Mouse (Mus musculus) heart, adult 2 months (tissue): ENCODE results near the gene Abcf1.

ENCODE experiments used
- CTCF ChIP-seq: fragments of 200-600 bp; IDR thresholded peaks from 2 replicates; pipeline ENCODE4 v1.8.1; 2022; ENCODE audit warnings: antibody characterized with exemption, mild to moderate bottlenecking, moderate library complexity
- EP300 ChIP-seq: fragments of 200-500 bp; IDR thresholded peaks from 2 replicates; pipeline ENCODE4 v1.6.1; 2011; ENCODE audit warnings: low read depth, low read length, control low read depth; ENCODE audit not compliant: insufficient read depth
- POLR2A ChIP-seq: fragments of 200-500 bp; IDR thresholded peaks from 2 replicates; pipeline ENCODE4 v1.6.1; 2011; ENCODE audit warnings: mild to moderate bottlenecking, low read depth, low read length, control low read depth; ENCODE audit not compliant: insufficient read depth

DNA sequence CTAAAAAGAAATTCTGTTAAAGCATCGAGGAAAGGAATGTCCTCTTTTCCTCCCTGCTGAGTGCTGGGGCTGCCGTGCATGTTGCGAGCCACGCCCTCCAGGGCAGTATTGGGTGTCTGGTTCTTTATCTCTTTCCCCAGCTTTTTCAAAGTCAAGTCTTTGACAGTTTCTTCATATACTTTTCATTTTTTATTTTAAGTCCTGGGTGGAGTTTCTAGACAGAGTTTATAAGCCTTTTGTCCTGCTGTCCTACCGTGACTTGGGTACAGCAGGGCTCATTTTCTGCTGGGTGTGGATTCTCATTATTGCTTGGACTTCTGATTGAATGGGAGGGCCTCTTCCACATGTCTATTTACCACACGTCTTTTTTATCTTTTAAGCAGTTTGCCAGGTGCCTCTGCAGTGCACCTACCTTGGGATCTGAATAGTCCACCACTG lies 49.7 kb downstream of the Abcf1 start:
- TF ChIP-seq CTCF, result no peak
- no peak for TF ChIP-seq POLR2A
- TF ChIP-seq EP300, result no peak; the same call in 1 of the 2 replicates
